Mouse (Mus musculus) MN1 (cell line): Measurements from ENCODE around the gene Olfr1472.
"Not testable (repeated sequence)": the region's sequence is repeated elsewhere in the genome, so short reads cannot be mapped to it uniquely, and the experiment has no call there.

Experiments used
- DNase-seq: peaks from one replicate; pipeline ENCODE4 v3.0.0-alpha.2; 2016; ENCODE audit warnings: low spot score

The Olfr1472 gene

GRCm38 (mm10) chr19:13455986-13456385 is at the start of gene Olfr1472:
Gene Olfr1472 (minus strand): TSS chr19:13456086.
- DNase-seq, result no peak

- DNase-seq, result no peak
Observed at GRCm38 (mm10) chr19:13500246-13500645, 44.4 kb upstream of the Olfr1472 start, which contains the start of gene Olfr1477. Gene Olfr1477 (plus strand): TSS chr19:13500546.

GRCm38 (mm10) chr19:13480096-13480495 is 24.2 kb upstream of the Olfr1472 start, which contains the start of gene Olfr1475:
Gene Olfr1475 (minus strand): TSS chr19:13480196.
- no peak for DNase-seq

GRCm38 (mm10) chr19:13469265-13469664 is 13.4 kb upstream of the Olfr1472 start, which contains the start of gene Olfr1474:
Gene Olfr1474 (plus strand): TSS chr19:13469565.
- not testable (repeated sequence) for DNase-seq

GRCm38 (mm10) chr19:13443109-13443508 is 12.8 kb downstream of the Olfr1472 start, which contains the start of gene Olfr1471:
Gene Olfr1471 (plus strand): TSS chr19:13443409.
- not testable (repeated sequence) for DNase-seq

- no peak for DNase-seq
Observed at GRCm38 (mm10) chr19:13407549-13407948, 48.3 kb downstream of the Olfr1472 start, which contains the start of gene Olfr1469. Gene Olfr1469 (plus strand): TSS chr19:13407849.
